Mouse (Mus musculus): ENCODE results near the gene Hirip3. TPM values are rescaled to one million over a fixed set of nuclear protein-coding genes. Genes with fewer than 3 reads are reported as not detected.

Hirip3 gene
- 2.8 and 3.3 TPM in 2 replicates for polyA plus RNA-seq (2012; rRNA removed; ENCODE audit: low replicate concordance)

DNA sequence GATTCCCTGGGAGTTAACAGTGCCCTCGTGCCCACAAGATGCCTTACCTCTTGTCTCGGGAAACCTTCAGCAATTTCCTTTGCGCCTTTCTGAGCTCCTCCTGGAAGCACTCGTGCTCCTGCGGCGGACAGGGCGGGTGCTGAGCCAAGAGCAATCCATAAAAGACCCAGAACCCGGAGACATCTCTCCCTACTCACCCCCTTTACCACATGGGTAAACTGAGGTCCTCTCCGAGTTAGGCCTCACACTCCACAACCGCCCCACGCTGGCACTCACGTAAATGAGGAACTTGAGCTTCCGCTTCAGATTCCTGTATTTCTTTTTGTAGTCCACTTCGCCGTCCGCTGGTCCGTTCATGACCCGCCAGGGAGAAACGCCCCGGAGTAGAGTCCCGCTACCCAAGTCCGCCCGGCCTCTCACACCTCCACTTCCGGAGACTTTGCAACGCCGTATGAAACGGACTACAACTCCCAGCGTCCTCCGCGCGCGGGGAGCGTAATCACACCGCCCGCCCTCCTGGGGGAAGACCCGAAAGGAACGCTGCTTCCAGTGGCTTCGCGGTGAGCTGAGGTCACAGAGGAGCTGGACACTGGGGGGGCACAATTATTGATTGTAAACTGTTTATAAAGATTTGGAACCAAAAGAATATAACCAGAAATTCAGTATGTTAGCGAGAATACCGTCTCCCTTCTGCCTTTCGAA, at the start of gene Hirip3:
Gene Hirip3, plus strand, starts transcription at position 544 of the 702 bp plus-strand sequence.

DNA sequence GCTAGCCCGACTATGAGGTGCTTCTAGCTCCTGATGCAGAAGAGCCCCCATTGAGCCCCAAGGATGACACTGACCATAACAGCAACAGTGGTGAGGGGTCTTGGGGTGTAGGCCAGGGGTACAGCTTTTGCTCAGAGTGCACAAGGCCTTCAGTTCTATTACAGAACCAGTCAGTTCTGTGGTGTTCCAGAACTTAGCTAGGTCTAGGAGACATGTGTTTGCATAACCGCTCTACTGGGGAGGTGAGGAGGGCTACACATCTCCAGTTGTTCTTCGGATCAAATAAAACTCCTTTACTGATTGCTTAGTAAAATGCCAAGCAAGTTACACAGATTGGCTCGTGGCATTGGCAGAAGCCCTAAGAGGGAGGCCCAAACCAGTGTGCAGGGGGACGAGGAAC, 30.2 kb upstream of the Hirip3 start, which contains the start of gene 4930451I11Rik:
Gene 4930451I11Rik, minus strand, starts transcription at position 101 of the 400 bp plus-strand sequence.

DNA sequence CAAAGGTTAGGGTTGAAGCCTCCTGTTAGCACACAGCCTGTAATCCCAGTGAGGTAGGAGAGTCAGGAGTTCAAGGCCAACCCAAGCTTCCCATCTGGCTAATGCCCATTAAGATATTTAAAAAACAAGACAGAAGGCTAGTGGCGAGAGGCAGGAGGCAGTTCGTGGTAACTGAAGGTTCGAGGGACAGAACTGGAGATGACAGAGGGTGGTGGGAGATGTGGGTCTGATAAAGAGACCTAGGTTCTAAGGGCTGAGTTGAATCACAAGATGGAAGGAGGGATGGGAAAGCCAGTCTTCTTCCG, 14.7 kb upstream of the Hirip3 start, which contains the start of gene Doc2a:
Gene Doc2a, plus strand, starts transcription at position 301 of the 305 bp plus-strand sequence.

GRCm38 (mm10) chr7:126862147-126862784, 494 bp downstream of the Hirip3 start, which contains the start of gene Ino80e:
Ino80e (minus strand) TSS chr7:126862377.

GRCm38 (mm10) chr7:126884286-126885164, 22.8 kb downstream of the Hirip3 start, which contains the start of gene Taok2:
Taok2 (minus strand) TSS chr7:126884703.

Other genes starting within 250 kb of the Hirip3 start
- 40.6 and 61.2 TPM in 2 replicates for gene Nupr1, start 231.1 kb upstream of the Hirip3 start, polyA plus RNA-seq (2012; rRNA removed; ENCODE audit: low replicate concordance)
- gene Sgf29, start 212.7 kb upstream of the Hirip3 start, polyA plus RNA-seq (2012; rRNA removed; ENCODE audit: low replicate concordance), result 71.7 and 78.0 TPM in 2 replicates
- gene Sult1a1, start 185.5 kb upstream of the Hirip3 start, polyA plus RNA-seq (2012; rRNA removed; ENCODE audit: low replicate concordance), result 130 and 194 TPM in 2 replicates
- gene Bola2, start 166.6 kb upstream of the Hirip3 start, polyA plus RNA-seq (2012; rRNA removed; ENCODE audit: low replicate concordance), result 29.7 and 49.0 TPM in 2 replicates
- gene Slx1b, start 166.2 kb upstream of the Hirip3 start, polyA plus RNA-seq (2012; rRNA removed; ENCODE audit: low replicate concordance), result 27.3 and 33.4 TPM in 2 replicates
- gene Coro1a, start 154.2 kb upstream of the Hirip3 start, polyA plus RNA-seq (2012; rRNA removed; ENCODE audit: low replicate concordance), result 442 and 1,092 TPM in 2 replicates
- gene Mapk3, start 102.4 kb upstream of the Hirip3 start, polyA plus RNA-seq (2012; rRNA removed; ENCODE audit: low replicate concordance), result 204 and 252 TPM in 2 replicates
- gene Gdpd3, start 95.6 kb upstream of the Hirip3 start, polyA plus RNA-seq (2012; rRNA removed; ENCODE audit: low replicate concordance), result 40.1 and 57.3 TPM in 2 replicates
- gene Ypel3, start 85.0 kb upstream of the Hirip3 start, polyA plus RNA-seq (2012; rRNA removed; ENCODE audit: low replicate concordance), result 391 and 922 TPM in 2 replicates
- gene Tbx6, start 80.5 kb upstream of the Hirip3 start, polyA plus RNA-seq (2012; rRNA removed; ENCODE audit: low replicate concordance), result 11.6 and 16.3 TPM in 2 replicates
- gene Ppp4c, start 69.5 kb upstream of the Hirip3 start, polyA plus RNA-seq (2012; rRNA removed; ENCODE audit: low replicate concordance), result 180 and 199 TPM in 2 replicates
- gene Fam57b, start 64.3 kb upstream of the Hirip3 start, polyA plus RNA-seq (2012; rRNA removed; ENCODE audit: low replicate concordance), result 44.5 and 50.4 TPM in 2 replicates
- gene 4930451I11Rik, start 30.3 kb upstream of the Hirip3 start, polyA plus RNA-seq (2012; rRNA removed; ENCODE audit: low replicate concordance), result not detected in 2 replicates
- gene Doc2a, start 14.6 kb upstream of the Hirip3 start, polyA plus RNA-seq (2012; rRNA removed; ENCODE audit: low replicate concordance), result 0.04 TPM in 1 of 2 replicates, not detected in the other
- gene Ino80e, start 405 bp downstream of the Hirip3 start, polyA plus RNA-seq (2012; rRNA removed; ENCODE audit: low replicate concordance), result 67.6 and 89.1 TPM in 2 replicates
- gene Taok2, start 22.7 kb downstream of the Hirip3 start, polyA plus RNA-seq (2012; rRNA removed; ENCODE audit: low replicate concordance), result 75.5 and 171 TPM in 2 replicates
- 96.1 and 130 TPM in 2 replicates for gene Tmem219, start 60.9 kb downstream of the Hirip3 start, polyA plus RNA-seq (2012; rRNA removed; ENCODE audit: low replicate concordance)
- 24.1 and 31.6 TPM in 2 replicates for gene Kctd13, start 66.9 kb downstream of the Hirip3 start, polyA plus RNA-seq (2012; rRNA removed; ENCODE audit: low replicate concordance)
- 0.20 and 0.35 TPM in 2 replicates for gene Asphd1, start 87.6 kb downstream of the Hirip3 start, polyA plus RNA-seq (2012; rRNA removed; ENCODE audit: low replicate concordance)
- 3.1 and 3.5 TPM in 2 replicates for gene Sez6l2, start 88.6 kb downstream of the Hirip3 start, polyA plus RNA-seq (2012; rRNA removed; ENCODE audit: low replicate concordance)
- gene Cdipt, start 113.9 kb downstream of the Hirip3 start, polyA plus RNA-seq (2012; rRNA removed; ENCODE audit: low replicate concordance), result 251 and 278 TPM in 2 replicates
- 0.82 and 3.2 TPM in 2 replicates for gene Cdiptos, start 114.1 kb downstream of the Hirip3 start, polyA plus RNA-seq (2012; rRNA removed; ENCODE audit: low replicate concordance)
- gene Mvp, start 152.6 kb downstream of the Hirip3 start, polyA plus RNA-seq (2012; rRNA removed; ENCODE audit: low replicate concordance), result 90.2 and 123 TPM in 2 replicates
- 2.4 and 3.3 TPM in 2 replicates for gene Pagr1b, start 154.5 kb downstream of the Hirip3 start, polyA plus RNA-seq (2012; rRNA removed; ENCODE audit: low replicate concordance)
- gene Pagr1a, start 155.4 kb downstream of the Hirip3 start, polyA plus RNA-seq (2012; rRNA removed; ENCODE audit: low replicate concordance), result 0.93 and 1.2 TPM in 2 replicates
- 26.4 and 46.4 TPM in 2 replicates for gene Gm42742, start 159.1 kb downstream of the Hirip3 start, polyA plus RNA-seq (2012; rRNA removed; ENCODE audit: low replicate concordance)
- 22.2 and 31.3 TPM in 2 replicates for gene Prrt2, start 159.2 kb downstream of the Hirip3 start, polyA plus RNA-seq (2012; rRNA removed; ENCODE audit: low replicate concordance)
- gene Maz, start 165.1 kb downstream of the Hirip3 start, polyA plus RNA-seq (2012; rRNA removed; ENCODE audit: low replicate concordance), result 126 and 431 TPM in 2 replicates
- 1.8 and 2.1 TPM in 2 replicates for gene Kif22, start 180.5 kb downstream of the Hirip3 start, polyA plus RNA-seq (2012; rRNA removed; ENCODE audit: low replicate concordance)
- gene Zg16, start 225.4 kb downstream of the Hirip3 start, polyA plus RNA-seq (2012; rRNA removed; ENCODE audit: low replicate concordance), result 0.34 TPM in 1 of 2 replicates, not detected in the other
- 52.3 and 188 TPM in 2 replicates for gene AI467606, start 229.4 kb downstream of the Hirip3 start, polyA plus RNA-seq (2012; rRNA removed; ENCODE audit: low replicate concordance)

All from mammary gland, adult 2 months (tissue).